Mouse (Mus musculus): ENCODE measurements around the gene Il1rl2.

DNA sequence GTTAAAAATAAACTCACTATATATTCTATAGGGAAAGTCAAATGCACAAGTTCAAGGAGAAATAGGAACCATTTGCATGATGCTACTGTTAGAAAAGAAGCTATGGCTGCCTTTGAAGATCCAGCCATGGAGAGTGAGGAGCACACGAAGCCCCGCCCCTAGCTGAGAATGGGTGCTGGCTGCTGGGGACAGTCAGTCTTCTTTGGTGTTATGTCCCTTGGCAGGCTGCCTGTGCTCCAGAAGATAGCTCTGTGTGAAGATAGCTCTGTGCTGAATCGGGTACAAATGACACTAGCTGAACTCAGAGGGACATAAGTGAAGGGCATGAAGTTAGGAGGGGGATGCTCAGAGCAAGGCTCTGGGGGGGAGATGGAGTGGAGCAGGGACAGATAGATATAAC, 13.3 kb upstream of the Il1rl2 start:
- TF ChIP-seq POLR2A (IDR thresholded peaks at IDR 0.05; ENCODE audit: extremely low read depth, insufficient read depth, low read length) (no peak), CTCF (IDR thresholded peaks at IDR 0.05; ENCODE audit: low read depth, low read length) (no peak)
